Comparison of ENCODE assay signal across 24 mouse cellular contexts in genomic region chr6:145343457-145343856, GRCm38 (mm10).
A peak's percentile ranks its signal among the peaks of the same experiment; 100 is the strongest.
DNase-seq lines count a peak whose midpoint lies in the region; ATAC-seq and TF ChIP-seq lines count a peak whose summit lies in the region.
"Had no signal": no experiment of that assay in that cellular context is flagged by ENCODE, and none has a peak within 500 bp of the region (broad histone marks: within the 10 kb centered on the region; RNA-seq: fewer than 3 reads in every experiment).

No protein-coding gene starts in this region.

- H3K36me3 ChIP-seq in liver, embryonic 13.5 days, result no peaks in the 10 kb centered on the region
- H3K36me3 ChIP-seq in liver, embryonic 12.5 days, result no peaks in the 10 kb centered on the region
- no peaks in the 10 kb centered on the region; a peak in 1 of 4 replicates for H3K36me3 ChIP-seq in MEL (ENCODE audit: control insufficient read depth in 1 of 2, insufficient read depth in 2 of 2, low read length in 2 of 2)
- no peaks in the 10 kb centered on the region for H3K36me3 ChIP-seq in forebrain, embryonic 15.5 days
- H3K36me3 ChIP-seq: embryonic facial prominence, embryonic 15.5 days; forebrain, embryonic 10.5 days; G1E; heart, embryonic 15.5 days; hindbrain, embryonic 13.5 days; intestine, embryonic 15.5 days had no signal

- DNase-seq in CD4-positive, CD25-positive, alpha-beta regulatory T cell, adult 2 months (ENCODE audit: low read depth, low spot score), result peak; percentile 41
- DNase-seq in liver, embryonic 13.5 days, result no peak
- peak; percentile 57 for DNase-seq in MEL (ENCODE audit: low read depth, low spot score)
- DNase-seq in naive thymus-derived CD4-positive, alpha-beta T cell, adult 2 months (ENCODE audit: low read depth), result peak; percentile 34
- DNase-seq in testis, postnatal 14 days (ENCODE audit: low spot score), result no peak
- DNase-seq: adrenal gland, adult 2 months; cerebellum, adult 2 months; embryo, embryonic 11 days; gastrocnemius, postnatal 10 days; heart, adult 2 months; heart, postnatal 14 days had no signal

- H3K79me2 ChIP-seq in MEL (ENCODE audit: control insufficient read depth, insufficient read depth, low read length, poor library complexity), result no peaks in the 10 kb centered on the region

- no peak overlapping the region for H3K4me2 ChIP-seq in liver, embryonic 13.5 days
- H3K4me2 ChIP-seq in liver, embryonic 12.5 days, result no peak overlapping the region
- no peak overlapping the region for H3K4me2 ChIP-seq in forebrain, embryonic 15.5 days (replicated peaks)
- H3K4me2 ChIP-seq: embryonic facial prominence, embryonic 15.5 days; heart, embryonic 11.5 days; heart, embryonic 15.5 days; hindbrain, embryonic 13.5 days; intestine, embryonic 15.5 days had no signal

- peaks cover 10% of the 10 kb centered on the region for H3K27me3 ChIP-seq in liver, embryonic 13.5 days
- H3K27me3 ChIP-seq in liver, embryonic 12.5 days (replicated peaks), result peaks cover 14% of the 10 kb centered on the region
- no peaks in the 10 kb centered on the region; a peak in 1 of 4 replicates for H3K27me3 ChIP-seq in MEL (ENCODE audit: control insufficient read depth in 1 of 2, insufficient read depth in 2 of 2, low read length in 2 of 2)
- H3K27me3 ChIP-seq in forebrain, embryonic 15.5 days, result peaks cover 6% of the 10 kb centered on the region; the same call in 1 of the 2 replicates
- H3K27me3 ChIP-seq: intestine, embryonic 15.5 days had no signal

- H3K4me1 ChIP-seq in liver, embryonic 13.5 days (replicated peaks), result peaks cover 37% of the 10 kb centered on the region
- peaks cover 46% of the 10 kb centered on the region for H3K4me1 ChIP-seq in liver, embryonic 12.5 days
- peaks cover 0 to 2% of the 10 kb centered on the region in 2 experiments; a peak in 3 of 4 replicates for H3K4me1 ChIP-seq in MEL (ENCODE audit: control insufficient read depth in 1 of 2, insufficient read depth in 2 of 2, low read length in 2 of 2)
- peaks cover 6% of the 10 kb centered on the region; the same call in 1 of the 2 replicates for H3K4me1 ChIP-seq in forebrain, embryonic 15.5 days

- 53% methylated on average over 1 of the region's 1 CpGs for WGBS in liver, embryonic 13.5 days (ENCODE audit: insufficient replicate concordance)
- 36% methylated on average over 1 of the region's 1 CpGs for WGBS in liver, embryonic 12.5 days (ENCODE audit: insufficient replicate concordance)
- WGBS in forebrain, embryonic 15.5 days, result 82% methylated on average over 1 of the region's 1 CpGs

- no peak overlapping the region for H3K4me3 ChIP-seq in liver, embryonic 13.5 days (replicated peaks)
- H3K4me3 ChIP-seq in liver, embryonic 12.5 days, result no peak overlapping the region
- H3K4me3 ChIP-seq in MEL (ENCODE audit: control insufficient read depth in 1 of 2, insufficient read depth in 1 of 2, low read depth in 2 of 2, low read length in 2 of 2), result peak overlapping the region; percentile 64 to 68; a peak in 3 of 4 replicates
- no peak overlapping the region for H3K4me3 ChIP-seq in forebrain, embryonic 15.5 days
- H3K4me3 ChIP-seq: embryonic facial prominence, embryonic 15.5 days; erythroblast, embryonic 14.5 days; forebrain, embryonic 10.5 days; heart, adult 2 months; heart, embryonic 15.5 days; hindbrain, embryonic 13.5 days; intestine, embryonic 15.5 days had no signal

- no peak for ATAC-seq in CD4-positive, CD25-positive, alpha-beta regulatory T cell, adult 4 months
- ATAC-seq in liver, embryonic 13.5 days (ENCODE audit: low read depth), result no peak
- ATAC-seq in liver, embryonic 12.5 days, result no peak
- ATAC-seq in forebrain, embryonic 15.5 days (replicated peaks), result no peak
- ATAC-seq: forebrain, embryonic 14.5 days; hindbrain, postnatal 0 days; intestine, embryonic 15.5 days had no signal

- peak overlapping the region; percentile 34; the same call in 1 of the 2 replicates for H3K27ac ChIP-seq in liver, embryonic 13.5 days
- H3K27ac ChIP-seq in liver, embryonic 12.5 days, result no peak overlapping the region
- H3K27ac ChIP-seq in MEL (ENCODE audit: control insufficient read depth, low read depth, low read length), result no peak overlapping the region
- no peak overlapping the region for H3K27ac ChIP-seq in forebrain, embryonic 15.5 days (replicated peaks)
- H3K27ac ChIP-seq: embryonic facial prominence, embryonic 15.5 days; forebrain, embryonic 10.5 days; heart, adult 2 months; heart, embryonic 15.5 days; hindbrain, embryonic 13.5 days; hindbrain, postnatal 0 days; intestine, embryonic 15.5 days had no signal

- no peak for TF ChIP-seq CTCF in MEL (IDR thresholded peaks at IDR 0.05 in 2 of 3, conservative IDR thresholded peaks at IDR 0.05 in 1 of 3; ENCODE audit: control insufficient read depth in 1 of 3, insufficient read depth in 1 of 3, low read depth in 2 of 3, low read length in 3 of 3, poor library complexity in 1 of 3, severe bottlenecking in 1 of 3)

- TF ChIP-seq RAD21 in MEL (IDR thresholded peaks at IDR 0.05; ENCODE audit: low read depth, low read length), result no peak

- no peak overlapping the region for H3K9ac ChIP-seq in liver, embryonic 13.5 days
- H3K9ac ChIP-seq in liver, embryonic 12.5 days, result no peak overlapping the region
- no peak overlapping the region for H3K9ac ChIP-seq in MEL (ENCODE audit: control insufficient read depth, low read depth, low read length, poor library complexity, severe bottlenecking)
- H3K9ac ChIP-seq in forebrain, embryonic 15.5 days (replicated peaks), result no peak overlapping the region
- H3K9ac ChIP-seq: embryonic facial prominence, embryonic 15.5 days; heart, embryonic 15.5 days; hindbrain, embryonic 13.5 days; intestine, embryonic 15.5 days had no signal

- no peak for TF ChIP-seq POLR2A in MEL (IDR thresholded peaks at IDR 0.05; ENCODE audit: control insufficient read depth in 1 of 2, insufficient read depth in 1 of 2, low read depth in 1 of 2, low read length in 2 of 2, poor library complexity in 1 of 2)

- no peak for TF ChIP-seq EP300 in MEL (IDR thresholded peaks at IDR 0.05; ENCODE audit: low read depth in 1 of 2, low read length in 2 of 2)

- H3K9me3 ChIP-seq in liver, embryonic 13.5 days (replicated peaks), result no peaks in the 10 kb centered on the region
- H3K9me3 ChIP-seq in liver, embryonic 12.5 days (replicated peaks), result no peaks in the 10 kb centered on the region
- no peaks in the 10 kb centered on the region for H3K9me3 ChIP-seq in MEL (replicated peaks; ENCODE audit: insufficient read depth, low read length)
- H3K9me3 ChIP-seq in forebrain, embryonic 15.5 days, result no peaks in the 10 kb centered on the region
- H3K9me3 ChIP-seq: embryonic facial prominence, embryonic 15.5 days; forebrain, embryonic 10.5 days; heart, embryonic 15.5 days; hindbrain, embryonic 13.5 days; intestine, embryonic 15.5 days had no signal

TF ChIP-seq in MEL, 35 proteins besides CTCF, POLR2A, EP300 and RAD21:
- TF ChIP-seq MAX (IDR thresholded peaks at IDR 0.05; ENCODE audit: low read length) (no peak), MAZ (IDR thresholded peaks at IDR 0.05; ENCODE audit: low read depth, low read length) (peak; percentile 23; the same call in 1 of the 2 replicates), TAL1 (IDR thresholded peaks at IDR 0.05; ENCODE audit: low read length) (no peak)

Comparison
In these comparisons a context has a peak if more than half of its experiments do, and no peak if none do; other contexts are left out.
1. DNase-seq: peak in CD4-positive, CD25-positive, alpha-beta regulatory T cell, adult 2 months (single experiment), MEL (single experiment) and naive thymus-derived CD4-positive, alpha-beta T cell, adult 2 months (single experiment); none in liver, embryonic 13.5 days (single experiment) and testis, postnatal 14 days (single experiment).
2. H3K4me3 ChIP-seq: peak in MEL (2 of 2); none in liver, embryonic 13.5 days (single experiment), liver, embryonic 12.5 days (single experiment) and forebrain, embryonic 15.5 days (single experiment).